Mouse (Mus musculus) right cerebral cortex, postnatal 36 days (tissue): Measurements from ENCODE around the gene Rnf130.
"Not testable (repeated sequence)": the region's sequence is repeated elsewhere in the genome, so short reads cannot be mapped to it uniquely, and the experiment has no call there.

Experiments used
- DNase-seq, 2 experiments: peaks; one replicate each; pipeline ENCODE4 v3.0.0; 2022; ENCODE audit warnings: low spot score in 2 of 2, mixed read lengths in 1 of 2

Rnf130 gene

DNA sequence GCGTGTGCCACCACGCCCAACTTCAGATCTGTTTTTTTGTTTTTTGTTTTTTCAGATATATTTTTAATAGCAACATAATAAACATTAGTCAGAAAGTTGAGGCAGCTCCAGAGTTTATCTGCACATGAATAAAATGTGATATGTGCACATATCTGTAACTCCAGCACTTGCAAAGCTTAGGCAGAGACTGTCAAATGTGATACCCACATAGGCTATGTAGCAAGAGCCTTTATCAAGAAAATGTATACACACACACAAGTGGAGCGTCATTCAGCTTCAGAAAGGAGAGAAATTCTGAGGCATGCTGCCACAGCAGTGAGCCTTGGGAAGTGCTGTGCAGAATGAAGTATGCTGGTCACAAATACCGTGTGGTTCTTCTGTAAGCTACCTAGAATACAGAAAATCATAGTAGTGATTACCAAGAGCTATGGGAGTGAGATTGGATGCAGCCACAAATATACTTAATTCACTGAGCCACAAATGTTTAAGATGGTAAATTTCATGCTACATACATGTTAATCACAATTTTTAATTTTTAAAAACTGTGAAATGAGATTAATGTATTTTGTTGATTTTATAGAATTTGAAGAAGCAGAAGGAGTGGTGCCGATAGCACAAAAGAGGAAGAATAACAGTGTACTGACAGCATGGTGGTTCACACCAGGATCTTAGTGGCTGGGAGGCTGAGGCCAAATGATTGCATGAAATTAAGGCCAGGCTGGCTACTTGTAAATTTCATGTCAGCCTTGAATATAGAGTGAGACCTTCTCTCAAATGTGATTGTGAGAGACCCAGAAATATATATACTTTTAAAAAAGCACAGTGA is 56.4 kb downstream of the Rnf130 start:
- DNase-seq = no peak

GRCm38 (mm10) chr11:50086211-50086610 is 61.1 kb downstream of the Rnf130 start:
- DNase-seq = peak; percentile 21 to 39

DNA sequence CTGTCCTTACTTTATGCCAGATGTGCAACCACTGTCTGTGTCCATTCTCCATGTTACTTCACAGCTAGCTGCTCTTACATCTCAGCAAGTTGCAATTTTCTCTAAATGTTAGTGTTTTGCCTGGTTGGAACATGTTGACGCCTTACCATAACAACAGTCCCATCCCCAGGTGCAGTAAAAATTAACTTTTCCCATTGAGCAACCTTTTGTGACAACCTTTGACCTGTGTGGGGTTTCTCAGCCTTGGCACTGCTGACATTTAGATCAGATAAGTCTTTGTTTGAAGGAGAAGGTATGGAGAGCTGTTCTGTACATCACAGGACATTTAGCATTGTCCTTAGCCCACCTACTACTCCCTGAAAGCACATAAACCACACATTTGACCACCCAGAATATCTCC is 64.7 kb downstream of the Rnf130 start:
- DNase-seq = no peak

GRCm38 (mm10) chr11:50090982-50091675 is 66.0 kb downstream of the Rnf130 start:
- no peak for DNase-seq

DNA sequence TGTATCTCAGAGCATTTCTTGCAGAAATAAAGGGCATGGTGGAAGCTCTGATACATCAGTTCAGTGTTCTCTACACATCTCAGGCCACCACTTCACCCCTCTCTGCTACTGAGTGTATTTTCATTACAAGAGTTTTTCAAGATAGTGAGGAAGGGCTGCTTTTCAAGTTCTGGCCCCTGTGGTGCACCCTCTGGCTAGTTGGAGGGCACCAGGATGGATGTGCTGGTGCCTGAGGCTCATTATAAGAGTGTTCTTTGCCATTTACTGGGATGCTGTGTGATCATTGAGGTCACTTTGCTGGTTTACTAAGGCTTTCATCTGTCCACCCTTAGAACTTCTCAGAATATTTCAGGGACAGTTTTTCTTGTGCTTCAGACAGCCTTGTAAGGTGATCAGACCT is 66.5 kb downstream of the Rnf130 start:
- DNase-seq = no peak

GRCm38 (mm10) chr11:50095661-50096060 is 70.5 kb downstream of the Rnf130 start:
- no peak for DNase-seq

- no peak for DNase-seq
Measured at GRCm38 (mm10) chr11:50097091-50097490, 71.9 kb downstream of the Rnf130 start.

DNA sequence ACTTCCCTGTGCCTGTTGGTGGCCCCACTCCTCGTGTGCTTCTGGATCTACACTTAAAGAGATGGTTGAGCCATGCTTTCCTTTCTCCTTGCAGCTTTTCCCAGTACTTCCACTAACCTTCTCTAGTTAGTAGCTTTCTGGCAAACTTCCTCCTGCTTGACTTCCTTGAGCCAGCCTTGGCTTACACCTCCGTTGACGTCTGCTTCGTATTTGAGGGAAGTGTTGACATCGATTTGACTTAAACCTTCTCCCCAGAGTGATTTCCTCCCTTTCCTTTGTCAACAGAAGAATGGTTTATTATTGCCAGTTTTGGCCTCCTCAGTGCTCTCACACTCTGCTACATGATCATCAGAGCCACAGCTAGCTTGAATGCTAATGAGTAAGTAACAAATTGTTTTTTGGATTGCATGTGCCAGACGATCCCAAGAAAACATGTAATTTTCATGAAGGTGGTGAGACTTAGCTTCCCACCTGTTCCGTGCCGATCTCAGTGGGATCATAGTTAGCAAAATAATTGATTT is 73.9 kb downstream of the Rnf130 start:
- DNase-seq = no peak

- DNase-seq = no peak
Measured at GRCm38 (mm10) chr11:50099692-50100091, 74.5 kb downstream of the Rnf130 start.

DNA sequence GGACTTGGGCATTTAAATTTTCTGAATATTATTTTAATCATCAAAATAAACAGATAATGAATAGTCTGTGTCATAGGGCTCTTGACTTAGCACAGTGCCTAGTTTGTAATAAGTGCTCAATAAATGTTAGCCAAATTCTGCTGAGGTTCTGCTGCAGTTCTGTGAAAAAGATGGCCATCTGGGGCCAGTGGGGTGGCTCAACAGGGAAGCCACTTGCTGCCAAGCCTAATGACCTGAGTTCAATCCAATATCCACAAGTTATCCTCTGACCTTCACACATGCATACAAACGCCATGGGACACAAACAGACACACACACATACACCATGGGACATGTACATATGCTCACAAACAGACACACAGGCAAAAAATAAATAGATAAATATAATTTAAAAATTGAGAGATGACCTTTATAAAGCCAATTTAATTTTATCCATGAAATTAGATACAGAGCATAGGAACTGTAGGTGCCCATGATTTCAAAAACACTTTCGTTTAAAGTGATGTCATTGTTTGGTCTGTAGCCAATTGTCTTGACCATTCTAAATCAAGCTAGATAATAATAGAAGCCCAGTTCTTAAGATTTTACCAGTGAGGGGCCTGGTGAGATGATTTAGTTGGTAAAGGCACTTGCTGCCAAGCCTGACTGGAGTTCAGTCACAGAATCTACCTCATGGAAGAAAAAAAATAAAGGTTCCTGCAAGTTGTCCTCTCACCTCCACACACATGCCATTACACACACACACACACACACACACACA is 75.6 kb downstream of the Rnf130 start:
- DNase-seq = no peak

DNA sequence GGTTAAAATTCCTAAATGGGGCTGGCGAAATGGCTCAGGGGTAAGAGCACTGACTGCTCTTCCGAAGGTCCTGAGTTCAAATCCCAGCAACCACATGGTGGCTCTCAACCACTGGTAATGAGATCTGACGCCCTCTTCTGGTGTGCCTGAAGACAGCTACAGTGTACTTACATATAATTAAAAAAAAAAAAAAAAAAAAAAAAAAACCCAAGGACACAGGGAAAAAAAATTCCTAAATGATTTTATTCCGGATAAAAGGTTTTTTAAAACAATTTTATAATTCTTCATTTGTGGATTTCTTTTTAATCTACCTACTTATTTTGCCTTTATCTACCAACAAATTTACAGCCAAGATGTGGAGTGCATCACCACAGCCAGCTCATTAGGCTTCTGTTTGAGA is 76.8 kb downstream of the Rnf130 start:
- not testable (repeated sequence) for DNase-seq

DNA sequence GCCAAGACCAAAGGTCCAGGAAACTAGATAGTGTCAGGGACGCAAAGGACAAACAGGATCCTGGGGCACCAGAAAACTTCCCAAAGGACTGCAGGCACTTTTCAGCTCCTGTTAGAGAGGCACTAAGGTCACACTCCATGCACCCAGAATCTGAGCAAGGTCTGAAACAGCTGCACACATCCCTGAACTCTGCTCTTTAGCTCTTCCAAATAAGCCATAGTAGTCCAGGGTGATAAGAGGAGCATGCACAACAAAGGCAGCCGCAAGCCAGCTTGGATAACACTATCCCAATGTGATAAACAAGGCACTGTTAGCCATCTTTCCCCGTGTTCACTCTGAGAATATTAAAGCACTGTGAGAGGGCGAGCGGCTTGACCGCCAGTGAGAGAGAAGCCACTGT is 78.9 kb downstream of the Rnf130 start:
- DNase-seq = no peak

DNA sequence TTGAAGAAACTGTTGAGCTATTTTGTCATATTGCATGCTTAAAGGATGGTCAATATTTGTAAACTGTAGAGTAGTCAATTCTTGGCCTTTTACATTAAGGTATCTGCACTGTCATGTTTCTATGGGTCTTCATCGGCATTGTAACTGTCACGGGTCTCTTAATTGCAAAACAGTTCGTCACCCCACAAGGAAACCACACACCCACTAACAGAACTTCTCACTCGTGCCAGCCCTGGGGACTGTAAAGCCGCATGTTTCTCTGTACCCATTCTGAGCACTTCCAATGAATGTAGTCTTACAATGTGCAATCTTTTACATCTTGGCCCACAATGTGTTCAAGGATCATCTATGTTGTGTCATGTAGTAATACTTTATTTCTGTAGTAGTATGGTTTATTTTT is 80.1 kb downstream of the Rnf130 start:
- no peak for DNase-seq

GRCm38 (mm10) chr11:50106024-50106423 is 80.9 kb downstream of the Rnf130 start:
- no peak for DNase-seq

DNA sequence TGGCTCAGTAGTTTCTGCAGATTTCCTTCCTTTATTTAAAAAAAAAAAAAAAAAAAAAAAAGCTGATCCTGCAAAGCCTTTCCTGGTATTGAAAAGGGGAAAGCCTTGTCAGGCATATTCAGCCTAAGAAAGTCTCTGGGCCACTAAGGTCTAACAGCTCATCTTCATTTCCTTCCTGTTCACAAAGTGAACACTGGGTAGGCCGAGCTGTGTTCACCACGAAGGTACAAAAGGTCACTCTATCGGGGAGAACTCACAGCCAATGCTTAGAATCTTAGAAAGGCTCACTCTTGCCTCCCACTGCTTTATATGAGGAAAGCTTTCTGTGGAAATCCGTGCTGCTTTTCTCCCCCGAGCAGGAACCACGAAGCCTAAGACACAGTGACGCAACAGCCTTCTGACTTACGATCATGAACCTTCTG is 83.7 kb downstream of the Rnf130 start:
- no peak for DNase-seq

DNA sequence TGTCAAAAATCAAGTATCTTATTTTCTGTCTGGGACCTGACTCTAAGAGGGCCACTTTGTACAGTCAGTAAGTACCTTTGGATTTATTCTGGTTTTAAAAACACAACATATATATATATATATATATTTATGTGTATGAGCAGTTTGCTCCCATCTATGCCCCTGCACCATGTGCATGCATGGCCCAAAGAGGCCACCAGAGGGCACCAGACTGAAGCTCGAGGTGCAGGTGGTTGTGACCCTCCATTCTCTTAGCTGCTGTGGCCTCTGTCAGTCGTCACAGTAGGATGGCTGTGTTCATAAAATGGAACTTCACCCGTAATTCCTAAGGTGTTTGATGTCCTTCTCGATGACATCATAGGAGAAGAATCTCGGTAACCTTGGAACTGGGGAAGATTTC is 89.2 kb downstream of the Rnf130 start:
- DNase-seq = no peak

DNA sequence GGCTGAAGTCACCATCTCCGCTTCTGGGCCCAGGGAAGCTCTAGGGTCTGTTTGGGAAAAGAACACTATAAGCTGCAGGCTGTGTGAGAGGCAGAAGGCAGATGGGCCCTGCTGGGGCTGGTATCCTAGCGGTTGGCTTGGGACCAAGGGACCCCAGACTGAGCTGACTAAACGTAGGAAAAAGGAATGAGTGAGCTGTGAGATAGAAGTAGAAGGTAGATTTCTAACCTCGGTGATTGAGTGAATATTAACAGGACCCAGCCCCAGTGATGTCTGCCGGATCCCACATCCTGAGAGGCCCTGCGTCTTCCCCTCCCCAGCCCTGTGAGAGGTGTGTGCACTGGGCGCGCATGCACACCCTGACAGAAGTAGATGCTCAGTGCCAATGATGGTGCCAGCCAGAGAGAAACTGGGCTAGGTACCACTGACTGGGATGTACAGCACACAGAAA is 97.5 kb downstream of the Rnf130 start:
- no peak for DNase-seq

- no peak for DNase-seq
Measured at GRCm38 (mm10) chr11:50127781-50128180, 102.6 kb downstream of the Rnf130 start.

DNA sequence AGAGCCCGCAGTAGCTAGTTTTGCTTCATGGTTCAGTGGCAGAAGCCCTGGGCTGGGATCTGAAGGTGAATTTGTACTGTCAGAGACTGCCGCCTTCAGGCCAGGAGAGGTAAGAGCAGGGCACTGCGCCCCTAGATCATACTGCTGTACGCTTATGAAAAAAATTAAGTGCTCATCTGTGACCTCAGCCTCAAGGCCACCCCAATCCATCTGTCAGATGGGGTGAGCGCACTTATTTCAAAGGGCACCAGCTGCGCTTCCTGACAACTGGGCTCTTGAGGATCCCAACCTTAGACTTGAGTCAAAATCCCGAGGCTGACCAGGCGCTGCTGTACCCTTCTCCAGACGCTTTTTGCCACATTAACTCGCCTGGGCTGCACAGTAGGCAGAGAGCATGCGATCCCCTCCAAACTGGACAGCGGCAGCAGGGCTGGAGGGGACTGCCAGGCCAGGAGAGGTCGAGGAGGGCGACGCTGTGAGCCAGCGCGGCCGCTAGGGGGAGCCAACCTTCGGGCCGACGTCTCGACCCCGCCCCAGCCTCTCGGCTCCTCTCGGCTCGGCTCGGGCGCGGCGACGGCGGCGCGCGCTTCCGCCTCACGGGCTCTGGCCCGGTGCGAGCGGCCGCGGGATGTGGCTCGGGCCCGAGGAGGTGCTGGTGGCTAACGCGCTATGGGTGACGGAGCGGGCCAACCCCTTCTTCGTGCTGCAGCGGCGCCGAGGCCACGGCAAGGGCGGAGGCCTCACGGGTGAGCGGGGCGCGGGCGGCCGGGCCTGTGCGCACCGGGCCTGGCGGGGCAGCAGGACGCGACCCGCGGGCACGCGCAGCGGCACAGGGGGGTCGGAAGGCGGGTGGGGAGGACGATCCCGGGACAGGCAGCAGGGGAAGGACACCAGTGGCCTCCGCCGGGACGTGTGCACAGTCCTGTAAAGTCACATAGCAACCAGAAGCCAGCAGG is 105.9 kb downstream of the Rnf130 start, which contains the start of gene Tbc1d9b:
Tbc1d9b (plus strand) TSS at position 586 of the 956 bp plus-strand sequence.
- peak; percentile 78 to 79 for DNase-seq

- DNase-seq = no peak
Measured at GRCm38 (mm10) chr11:50131801-50132201, 106.7 kb downstream of the Rnf130 start.

- DNase-seq = no peak
Measured at GRCm38 (mm10) chr11:50132265-50132664, 107.1 kb downstream of the Rnf130 start.
